Mouse (Mus musculus) erythroblast, embryonic 14.5 days (primary cell): ENCODE results near the gene Wwox. TPM values are rescaled to one million over a fixed set of nuclear protein-coding genes. Genes with fewer than 3 reads are reported as not detected.

Source experiments
- H3K27me3 ChIP-seq: 2 replicates; pipeline ENCODE4 v1.6.1; 2012; ENCODE audit warnings: inconsistent platforms; ENCODE audit not compliant: control insufficient read depth
- H3K36me3 ChIP-seq: 2 replicates; pipeline ENCODE4 v1.6.1; 2012; ENCODE audit warnings: mild to moderate bottlenecking, inconsistent platforms; ENCODE audit not compliant: control insufficient read depth
- H3K4me1 ChIP-seq: 2 replicates; pipeline ENCODE4 v1.6.1; 2012; ENCODE audit warnings: inconsistent platforms; ENCODE audit not compliant: control insufficient read depth
- H3K4me3 ChIP-seq: replicated peaks from 2 replicates; pipeline ENCODE3; 2012; ENCODE audit warnings: moderate library complexity, mild to moderate bottlenecking, inconsistent platforms
- H3K9me3 ChIP-seq: 2 replicates; pipeline ENCODE4 v1.6.1; 2012; ENCODE audit warnings: low read length, inconsistent platforms, mixed read lengths; ENCODE audit not compliant: control insufficient read depth
- GATA1 ChIP-seq: IDR thresholded peaks from 2 replicates; pipeline ENCODE4 v1.6.1; 2012; ENCODE audit warnings: low read length, inconsistent platforms, mixed read lengths
- TAL1 ChIP-seq: IDR thresholded peaks from 3 replicates; pipeline ENCODE4 v1.6.1; 2012; ENCODE audit warnings: low read length, inconsistent platforms, mixed read lengths
- polyA plus RNA-seq: library from polyadenylated mRNA; stranded (reverse); fragments of >175 nt; gene quantifications from 2 replicates; pipeline ENCODE4 v1.2.3, GENCODE M21; 2012

Wwox gene
- polyA plus RNA-seq, 1 experiment = 0.18 TPM

- Histone ChIP-seq H3K9me3 (no peaks in the 10 kb centered on the region), H3K27me3 (no peaks in the 10 kb centered on the region), H3K36me3 (no peaks in the 10 kb centered on the region), H3K4me1 (peaks cover 77% of the 10 kb centered on the region), H3K4me3 (peak overlapping the region; percentile 15)
- TF ChIP-seq GATA1 (peak; percentile 78), TAL1 (no peak)
Observed at GRCm38 (mm10) chr8:114879277-114879568, 439.8 kb downstream of the Wwox start.

- H3K9me3 ChIP-seq = no peaks in the 10 kb centered on the region
- no peaks in the 10 kb centered on the region for H3K27me3 ChIP-seq
- H3K36me3 ChIP-seq = no peaks in the 10 kb centered on the region
- H3K4me3 ChIP-seq = peak overlapping the region; percentile 15
- peaks cover 77% of the 10 kb centered on the region for H3K4me1 ChIP-seq
- TF ChIP-seq GATA1 (peak; percentile 67), TAL1 (peak; percentile 60)
Observed at GRCm38 (mm10) chr8:114879678-114880077, 440.2 kb downstream of the Wwox start.

- H3K36me3 ChIP-seq = no peaks in the 10 kb centered on the region
- TF ChIP-seq GATA1 = no peak
- no peak for TF ChIP-seq TAL1
- peaks cover 72% of the 10 kb centered on the region for H3K4me1 ChIP-seq
- H3K27me3 ChIP-seq = no peaks in the 10 kb centered on the region
- no peak overlapping the region for H3K4me3 ChIP-seq
- H3K9me3 ChIP-seq = no peaks in the 10 kb centered on the region
Observed at GRCm38 (mm10) chr8:114880475-114881135, 441.1 kb downstream of the Wwox start.

GRCm38 (mm10) chr8:114881891-114882401, 442.5 kb downstream of the Wwox start:
- Histone ChIP-seq H3K9me3 (no peaks in the 10 kb centered on the region), H3K4me1 (peaks cover 68% of the 10 kb centered on the region)

GRCm38 (mm10) chr8:114882504-114882903, 443.0 kb downstream of the Wwox start:
- H3K27me3 ChIP-seq = no peaks in the 10 kb centered on the region
- no peaks in the 10 kb centered on the region for H3K36me3 ChIP-seq
- H3K4me1 ChIP-seq = peaks cover 62% of the 10 kb centered on the region
- H3K4me3 ChIP-seq = no peak overlapping the region
- TF ChIP-seq TAL1 = no peak
- TF ChIP-seq GATA1 = no peak
- H3K9me3 ChIP-seq = no peaks in the 10 kb centered on the region

More at GRCm38 (mm10) chr8:114881891-114882401, 442.5 kb downstream of the Wwox start:
- H3K4me3 ChIP-seq = no peak overlapping the region
- no peaks in the 10 kb centered on the region for H3K36me3 ChIP-seq
- H3K27me3 ChIP-seq = no peaks in the 10 kb centered on the region
- TF ChIP-seq TAL1 (no peak), GATA1 (no peak)

GRCm38 (mm10) chr8:114882936-114883606, 443.6 kb downstream of the Wwox start:
- no peaks in the 10 kb centered on the region for H3K9me3 ChIP-seq
- TF ChIP-seq GATA1 = no peak
- no peak for TF ChIP-seq TAL1

GRCm38 (mm10) chr8:114883967-114884366, 444.5 kb downstream of the Wwox start:
- H3K4me1 ChIP-seq = peaks cover 48% of the 10 kb centered on the region

More at GRCm38 (mm10) chr8:114882936-114883606, 443.6 kb downstream of the Wwox start:
- Histone ChIP-seq H3K27me3 (no peaks in the 10 kb centered on the region), H3K4me3 (no peak overlapping the region), H3K36me3 (no peaks in the 10 kb centered on the region), H3K4me1 (peaks cover 57% of the 10 kb centered on the region)

GRCm38 (mm10) chr8:114885026-114885592, 445.7 kb downstream of the Wwox start:
- no peak for TF ChIP-seq GATA1
- TF ChIP-seq TAL1 = no peak
- peaks cover 36% of the 10 kb centered on the region for H3K4me1 ChIP-seq
- no peaks in the 10 kb centered on the region for H3K9me3 ChIP-seq
- no peaks in the 10 kb centered on the region for H3K36me3 ChIP-seq
- H3K27me3 ChIP-seq = no peaks in the 10 kb centered on the region
- H3K4me3 ChIP-seq = no peak overlapping the region

More at GRCm38 (mm10) chr8:114883967-114884366, 444.5 kb downstream of the Wwox start:
- Histone ChIP-seq H3K4me3 (no peak overlapping the region), H3K9me3 (no peaks in the 10 kb centered on the region), H3K27me3 (no peaks in the 10 kb centered on the region), H3K36me3 (no peaks in the 10 kb centered on the region)
- TF ChIP-seq GATA1 (no peak), TAL1 (no peak)

- Histone ChIP-seq H3K27me3 (no peaks in the 10 kb centered on the region), H3K4me1 (peaks cover 7% of the 10 kb centered on the region), H3K9me3 (no peaks in the 10 kb centered on the region), H3K4me3 (no peak overlapping the region), H3K36me3 (no peaks in the 10 kb centered on the region)
- no peak for TF ChIP-seq TAL1
- TF ChIP-seq GATA1 = no peak
Observed at GRCm38 (mm10) chr8:114888388-114888787, 448.9 kb downstream of the Wwox start.
